Mouse (Mus musculus) Patski (cell line): ENCODE data around the gene Casp2. TPM values are rescaled to one million over a fixed set of nuclear protein-coding genes. Genes with fewer than 3 reads are reported as not detected.
A peak's percentile ranks its signal among the peaks of the same experiment; 100 is the strongest.

ENCODE experiments used
- ATAC-seq: fragments of 100-300 bp; one replicate; pipeline ENCODE4 v1.8.0; 2021
- CTCF ChIA-PET: fragments of 350-600 bp; sonication (Branson Sonifier 250); formaldehyde crosslinking; loops from one replicate; lab custom pipeline; 2022; ENCODE audit warnings: inconsistent platforms; lab: Charles Lee
- POLR2A ChIA-PET: fragments of 350-600 bp; sonication (Branson Sonifier 250); formaldehyde crosslinking; loops from one replicate; lab custom pipeline; 2022; ENCODE audit warnings: antibody characterized with exemption, inconsistent platforms; lab: Charles Lee
- DNase-seq: peaks from one replicate; pipeline ENCODE4 v3.0.0-alpha.2; 2011; ENCODE audit warnings: low read depth, low spot score
- H3K27me3 ChIP-seq: fragments of 371-371 bp; one replicate; pipeline ENCODE4 v1.5.1; 2021
- CTCF ChIP-seq: fragments of 100-300 bp; IDR thresholded peaks from one replicate; pipeline ENCODE4 v1.5.1; 2021
- in situ Hi-C: fragments of 300-500 bp; cut with MboI; formaldehyde crosslinking; loops from 3 replicates; pipeline ENCODE4 v1.11.1; 2018; ENCODE audit warnings: low pct_unique_long_range_greater_than_20kb, mixed read lengths
- polyA plus RNA-seq: library from polyadenylated mRNA; unstranded; gene quantifications from one replicate; pipeline ENCODE4 v1.2.3, GENCODE M21; 2021

Gene Casp2
- polyA plus RNA-seq, 1 experiment from 2014 or later, result 19.8 TPM

DNA sequence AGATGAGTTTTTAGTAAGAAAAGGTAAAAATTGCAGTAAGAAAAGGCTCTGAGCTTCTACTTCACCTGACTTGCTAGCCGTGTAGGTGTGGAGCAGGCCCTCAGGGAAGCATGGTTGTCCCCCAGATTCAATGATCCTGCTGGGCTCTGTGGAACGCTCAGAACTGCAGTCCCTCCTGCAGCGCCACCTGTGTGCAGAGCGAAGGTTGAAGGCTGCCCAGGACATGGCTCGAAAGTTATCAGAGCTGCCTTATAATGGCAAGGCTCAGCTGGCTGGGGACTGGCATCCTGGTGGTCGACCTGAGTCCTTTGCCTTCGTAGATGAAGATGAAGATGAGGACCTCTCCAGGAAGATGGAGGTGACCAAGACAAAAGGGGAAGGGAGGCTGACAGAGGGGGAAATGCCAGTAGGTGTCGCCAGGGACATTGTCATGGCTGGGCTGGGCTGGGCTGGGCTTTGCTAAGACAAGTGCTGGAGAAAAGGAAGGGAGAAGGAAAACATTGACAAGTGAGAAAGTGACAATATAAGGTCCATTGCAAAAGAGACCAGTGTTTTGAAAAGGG is 45.1 kb downstream of the Casp2 start:
- CTCF ChIA-PET, result interaction anchor here (1.1 to 1.9 kb wide), 5 partner anchors 8 to 278 kb away, joined by 3 to 10 read pairs (median 4); partner anchors contain the start of gene Fam131b
- H3K27me3 ChIP-seq, result no peaks in the 10 kb centered on the region
- POLR2A ChIA-PET, result no interaction called here
- DNase-seq (no peak), ATAC-seq (no peak)
- in situ Hi-C loops, result no loop called here
- TF ChIP-seq CTCF, result no peak

DNA sequence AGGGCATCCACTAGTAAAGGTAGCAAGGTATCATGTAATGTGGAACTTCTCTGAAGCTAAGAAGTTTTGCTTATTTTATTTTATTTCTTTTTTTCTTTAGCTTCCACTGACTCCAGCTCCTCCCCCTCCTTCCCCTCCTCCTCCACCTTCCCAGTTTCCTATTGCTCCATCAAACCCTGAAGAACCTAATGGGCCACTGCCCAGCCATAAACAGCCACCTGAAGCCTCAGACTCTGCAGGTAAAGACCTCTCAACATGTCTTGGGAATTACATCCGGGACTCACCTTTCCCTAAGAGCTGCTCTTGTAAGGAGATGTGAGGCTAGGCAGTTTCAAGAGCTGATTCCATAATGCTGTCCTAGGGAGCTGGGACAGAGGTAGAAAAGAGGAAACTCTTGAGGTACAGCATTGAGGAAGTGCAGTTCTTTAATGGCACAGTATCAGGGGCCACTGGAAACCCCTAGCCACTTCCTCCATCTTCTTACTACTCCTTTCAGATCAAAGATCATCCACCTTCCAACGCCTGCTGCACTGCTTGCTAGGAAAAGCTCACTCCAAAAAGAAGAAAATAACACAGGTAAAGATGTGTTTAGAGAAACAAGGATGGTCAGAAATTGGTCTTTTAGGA is 45.8 kb downstream of the Casp2 start:
- no peak for ATAC-seq
- no peak for DNase-seq
- TF ChIP-seq CTCF, result no peak
- in situ Hi-C loops, result no loop called here
- ChIA-PET CTCF (interaction anchor here (1.1 to 1.9 kb wide), 5 partner anchors 9 to 277 kb away, joined by 3 to 10 read pairs (median 4); partner anchors contain the start of gene Fam131b), POLR2A (no interaction called here)
- no peaks in the 10 kb centered on the region for H3K27me3 ChIP-seq

DNA sequence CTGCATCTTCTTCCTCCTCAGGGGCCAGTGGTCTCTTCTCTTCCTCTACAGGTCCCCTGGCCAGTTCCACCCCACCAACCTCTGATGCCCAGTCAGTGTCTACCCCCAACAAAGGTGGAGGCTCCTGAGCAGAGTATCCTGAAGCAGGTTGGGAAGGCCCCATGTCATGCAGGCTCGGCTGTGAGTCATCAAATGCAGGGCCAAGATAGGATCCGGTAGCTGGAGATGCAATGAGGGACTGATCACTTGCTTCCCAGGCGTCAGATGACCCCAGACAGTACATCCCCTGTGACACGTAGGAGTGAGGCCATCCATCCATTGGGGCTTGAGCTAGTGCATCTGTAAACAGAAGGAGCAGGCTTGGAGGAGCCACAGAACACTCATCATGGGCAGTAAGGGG is 53.5 kb downstream of the Casp2 start:
- DNase-seq (no peak), ATAC-seq (no peak)
- ChIA-PET POLR2A (no interaction called here), CTCF (interaction anchor here (1.5 to 1.8 kb wide), 2 partner anchors 11 to 19 kb away, joined by 5 read pairs; no protein-coding TSS in a partner anchor)
- no peaks in the 10 kb centered on the region for H3K27me3 ChIP-seq
- no peak for TF ChIP-seq CTCF
- in situ Hi-C loops, result no loop called here

DNA sequence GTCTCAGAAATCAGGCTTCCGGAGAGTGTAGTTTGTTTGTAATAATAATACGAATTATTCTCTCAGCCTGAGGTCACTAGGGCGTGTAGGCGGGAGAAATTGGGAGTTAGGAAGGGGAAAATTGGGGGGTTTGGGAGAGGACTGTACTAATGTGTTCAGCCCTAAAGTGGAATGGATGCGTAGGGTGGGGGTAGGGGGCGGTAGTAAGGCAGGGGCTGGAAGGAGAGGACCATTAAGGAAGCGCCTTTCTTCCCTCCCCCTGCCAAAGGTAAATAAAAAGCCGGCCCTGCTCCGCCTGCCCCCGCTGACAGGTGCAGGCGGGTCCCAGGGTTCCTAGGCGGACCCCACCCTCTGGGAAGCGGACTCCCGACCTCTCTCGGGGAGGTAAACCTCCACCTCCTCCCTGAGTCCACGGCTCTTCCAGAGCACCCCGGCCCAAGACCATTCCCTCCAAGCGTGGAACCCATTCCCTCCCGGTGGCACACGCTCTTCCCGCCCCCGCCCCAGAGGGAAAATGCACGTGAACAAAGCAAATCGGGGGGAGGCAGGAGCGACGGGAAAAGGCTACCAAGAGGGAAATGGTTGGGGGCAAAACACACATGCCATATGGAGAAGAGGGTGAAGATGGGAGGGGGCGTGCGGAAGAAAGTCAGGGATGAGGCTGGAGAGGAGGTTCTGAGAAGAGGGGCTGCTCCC is 58.7 kb downstream of the Casp2 start:
- CTCF ChIA-PET, result interaction anchor here (2.1 kb wide), 1 partner anchor 9 kb away, joined by 7 read pairs; no protein-coding TSS in a partner anchor
- no peaks in the 10 kb centered on the region for H3K27me3 ChIP-seq
- DNase-seq (no peak), ATAC-seq (no peak)
- in situ Hi-C loops, result no loop called here
- POLR2A ChIA-PET, result no interaction called here
- no peak for TF ChIP-seq CTCF

DNA sequence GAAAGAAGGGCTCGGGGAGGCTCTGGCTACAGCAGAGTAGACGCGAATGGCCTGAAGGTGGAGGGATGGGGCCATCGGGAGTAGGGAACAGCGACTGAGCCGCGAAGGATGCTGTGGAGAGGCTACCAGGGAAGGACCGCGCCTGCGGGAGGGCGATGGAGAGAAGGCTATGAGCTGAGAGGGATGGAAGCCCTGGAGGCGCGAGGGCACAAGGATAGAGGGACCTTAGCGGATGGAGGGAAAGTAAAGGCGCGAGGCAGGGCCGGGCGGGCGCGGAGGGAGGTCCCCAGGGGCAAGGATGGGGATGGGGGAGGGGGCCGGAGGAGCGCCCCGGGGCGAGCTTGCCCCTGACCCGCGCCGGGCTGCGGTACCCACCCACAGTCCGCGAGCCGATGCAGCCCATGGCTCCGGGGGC is 59.3 kb downstream of the Casp2 start:
- ChIA-PET CTCF (interaction anchor here (1.1 to 2.1 kb wide), 8 partner anchors 10 to 97 kb away, joined by 3 to 7 read pairs (median 4); no protein-coding TSS in a partner anchor), POLR2A (no interaction called here)
- in situ Hi-C loops, result no loop called here
- TF ChIP-seq CTCF, result no peak
- H3K27me3 ChIP-seq, result no peaks in the 10 kb centered on the region
- ATAC-seq, result peak; percentile 57
- DNase-seq, result no peak

DNA sequence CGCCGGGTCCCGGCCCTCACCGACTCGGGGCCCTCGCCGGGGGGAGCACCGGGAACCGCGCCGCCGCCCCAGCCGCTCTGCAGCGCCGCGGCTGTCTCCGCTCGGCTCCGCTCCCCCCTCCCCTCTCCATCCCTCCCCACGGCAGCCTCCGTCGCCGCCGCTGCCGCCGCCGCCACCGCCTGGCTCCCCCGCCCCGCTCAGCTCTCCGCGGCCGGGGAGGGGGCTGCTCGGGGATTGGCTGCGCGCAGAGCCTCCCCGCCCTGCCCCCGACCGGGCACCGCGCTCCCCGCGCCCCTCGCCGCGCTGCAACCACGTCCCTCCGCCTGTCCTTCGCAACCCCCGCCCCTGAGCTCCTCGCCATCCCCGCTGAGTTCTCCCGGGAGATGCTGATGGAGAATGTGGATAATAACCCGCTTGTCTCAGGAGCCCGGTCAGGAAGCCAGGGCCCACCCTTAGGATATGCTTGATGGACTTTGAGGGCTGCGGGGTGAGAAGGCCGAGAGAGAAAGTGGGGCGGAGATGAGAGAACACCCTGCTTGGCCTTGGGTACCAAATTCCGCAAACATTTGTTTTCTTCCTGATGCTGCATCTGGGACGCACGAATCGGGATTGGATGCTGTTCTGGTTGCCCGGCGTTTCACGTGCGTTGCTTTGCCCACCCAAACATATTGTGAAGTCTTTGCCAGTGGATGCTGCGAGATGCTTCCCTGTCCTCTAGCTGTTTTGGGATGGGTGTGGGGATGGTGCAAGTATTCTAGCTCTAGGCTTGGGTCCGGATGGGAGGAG is 59.9 kb downstream of the Casp2 start, which contains the start of gene Fam131b:
TSS of gene Fam131b (minus strand) at position 162 of the 786 bp plus-strand sequence.
- ChIA-PET CTCF (interaction anchor here (0.7 to 2.1 kb wide), 24 partner anchors 8 to 120 kb away, joined by 3 to 15 read pairs (median 4); partner anchors contain the start of genes Clcn1 and Zyx), POLR2A (no interaction called here)
- peak; percentile 60 for ATAC-seq
- no peaks in the 10 kb centered on the region for H3K27me3 ChIP-seq
- TF ChIP-seq CTCF, result no peak
- in situ Hi-C loops, result loop anchor here (5.0 to 25.0 kb wide), 2 partner anchors 97 to 538 kb away; no protein-coding TSS in a partner anchor
- DNase-seq, result no peak

DNA sequence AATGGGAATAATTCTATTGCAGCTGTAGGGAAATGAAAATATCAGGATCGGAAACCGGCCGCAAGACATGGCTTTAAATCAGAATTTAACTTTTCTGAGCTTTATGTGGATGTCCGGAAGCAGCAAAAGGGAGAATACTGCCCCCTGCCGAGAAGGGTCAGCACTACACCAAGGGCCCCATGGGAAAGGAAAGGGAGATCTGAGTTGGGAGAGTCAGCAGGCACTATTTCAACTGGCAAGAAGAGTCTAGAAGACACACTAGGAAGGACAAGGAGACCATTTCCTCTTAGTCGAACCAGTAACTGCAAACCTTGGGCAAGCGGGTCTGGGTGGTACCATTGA is 60.5 kb downstream of the Casp2 start:
- CTCF ChIA-PET, result interaction anchor here (0.7 to 2.1 kb wide), 24 partner anchors 9 to 119 kb away, joined by 3 to 15 read pairs (median 4); partner anchors contain the start of genes Clcn1 and Zyx
- peak; percentile 68 for ATAC-seq
- in situ Hi-C loops, result loop anchor here (5.0 to 25.0 kb wide), 2 partner anchors 98 to 537 kb away; no protein-coding TSS in a partner anchor

DNA sequence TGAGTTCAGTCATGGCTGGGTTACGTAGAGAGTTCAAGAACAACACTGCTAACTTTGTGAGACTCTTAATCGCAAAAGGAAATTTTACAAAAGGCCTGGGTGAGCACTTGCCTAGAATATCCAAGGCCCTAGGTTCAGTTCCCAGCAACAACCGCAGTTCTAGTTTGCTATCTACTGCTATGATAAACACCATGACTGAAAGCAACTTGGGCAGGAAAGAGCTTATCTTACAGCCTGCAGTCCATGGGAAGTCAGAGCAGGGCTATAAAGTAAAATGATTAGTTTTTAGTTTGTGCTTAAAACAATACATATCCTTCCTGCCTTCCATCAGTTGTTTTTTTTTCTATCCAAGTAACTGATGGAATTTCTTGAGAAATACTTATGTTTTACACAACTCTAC is 61.7 kb downstream of the Casp2 start:
- TF ChIP-seq CTCF, result no peak
- no peak for ATAC-seq
- in situ Hi-C loops, result loop anchor here (5.0 to 25.0 kb wide), 2 partner anchors 99 to 536 kb away; no protein-coding TSS in a partner anchor
- POLR2A ChIA-PET, result no interaction called here
- H3K27me3 ChIP-seq, result no peaks in the 10 kb centered on the region
- CTCF ChIA-PET, result interaction anchor here (1.6 to 2.0 kb wide), 3 partner anchors 11 to 71 kb away, joined by 5 to 15 read pairs (median 8); no protein-coding TSS in a partner anchor
- no peak for DNase-seq

More for the DNA sequence above, 60.5 kb downstream of the Casp2 start:
- no peaks in the 10 kb centered on the region for H3K27me3 ChIP-seq
- peak; percentile 15 for DNase-seq
- POLR2A ChIA-PET, result no interaction called here
- no peak for TF ChIP-seq CTCF

DNA sequence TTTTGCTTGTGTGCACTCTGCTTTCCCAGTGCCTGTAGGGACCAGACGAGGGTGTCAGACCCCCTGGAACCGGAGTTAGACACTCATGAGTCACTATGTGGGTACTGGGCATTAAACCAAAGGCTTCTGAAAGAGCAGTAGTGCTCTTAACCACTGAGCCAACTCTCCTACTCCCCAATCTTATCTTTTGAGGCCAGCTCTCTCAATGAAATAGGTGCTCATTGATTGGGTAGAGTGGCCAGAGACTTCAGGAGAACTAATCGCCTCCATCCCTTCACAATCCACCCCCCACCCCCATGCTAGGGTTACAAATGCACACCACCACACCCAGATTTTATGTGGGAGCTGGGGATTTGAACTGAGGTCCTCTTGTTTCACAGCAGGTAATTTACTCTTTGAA is 64.0 kb downstream of the Casp2 start:
- in situ Hi-C loops, result loop anchor here (5.0 to 25.0 kb wide), 2 partner anchors 101 to 534 kb away; no protein-coding TSS in a partner anchor
- ATAC-seq (no peak), DNase-seq (no peak)
- H3K27me3 ChIP-seq, result no peaks in the 10 kb centered on the region
- ChIA-PET POLR2A (interaction anchor here (0.6 kb wide), 1 partner anchor 25 kb away, joined by 6 read pairs; no protein-coding TSS in a partner anchor), CTCF (interaction anchor here (1.7 to 1.9 kb wide), 2 partner anchors 10 to 23 kb away, joined by 4 to 5 read pairs; no protein-coding TSS in a partner anchor)
- no peak for TF ChIP-seq CTCF
